Mouse (Mus musculus) kidney, adult 18-20 months (tissue): ENCODE measurements around the gene Ablim1.

Experiments used
- DNase-seq: peaks from one replicate; pipeline ENCODE4 v3.0.0; 2021

Gene Ablim1

GRCm38 (mm10) chr19:57052016-57052415 lies 262.7 kb downstream of the Ablim1 start:
- DNase-seq, result no peak

GRCm38 (mm10) chr19:57049592-57050090 lies 265.1 kb downstream of the Ablim1 start:
- no peak for DNase-seq

- DNase-seq, result peak; percentile 29
These were observed 266.9 kb downstream of the Ablim1 start for GRCm38 (mm10) chr19:57047671-57048320.

GRCm38 (mm10) chr19:57039258-57039657 lies 275.5 kb downstream of the Ablim1 start:
- DNase-seq, result no peak

GRCm38 (mm10) chr19:57036860-57037259 lies 277.9 kb downstream of the Ablim1 start:
- no peak for DNase-seq

- peak; percentile 74 for DNase-seq
These were observed 283.1 kb downstream of the Ablim1 start for GRCm38 (mm10) chr19:57031582-57031981.

GRCm38 (mm10) chr19:57029461-57029860 lies 285.3 kb downstream of the Ablim1 start:
- no peak for DNase-seq

DNA sequence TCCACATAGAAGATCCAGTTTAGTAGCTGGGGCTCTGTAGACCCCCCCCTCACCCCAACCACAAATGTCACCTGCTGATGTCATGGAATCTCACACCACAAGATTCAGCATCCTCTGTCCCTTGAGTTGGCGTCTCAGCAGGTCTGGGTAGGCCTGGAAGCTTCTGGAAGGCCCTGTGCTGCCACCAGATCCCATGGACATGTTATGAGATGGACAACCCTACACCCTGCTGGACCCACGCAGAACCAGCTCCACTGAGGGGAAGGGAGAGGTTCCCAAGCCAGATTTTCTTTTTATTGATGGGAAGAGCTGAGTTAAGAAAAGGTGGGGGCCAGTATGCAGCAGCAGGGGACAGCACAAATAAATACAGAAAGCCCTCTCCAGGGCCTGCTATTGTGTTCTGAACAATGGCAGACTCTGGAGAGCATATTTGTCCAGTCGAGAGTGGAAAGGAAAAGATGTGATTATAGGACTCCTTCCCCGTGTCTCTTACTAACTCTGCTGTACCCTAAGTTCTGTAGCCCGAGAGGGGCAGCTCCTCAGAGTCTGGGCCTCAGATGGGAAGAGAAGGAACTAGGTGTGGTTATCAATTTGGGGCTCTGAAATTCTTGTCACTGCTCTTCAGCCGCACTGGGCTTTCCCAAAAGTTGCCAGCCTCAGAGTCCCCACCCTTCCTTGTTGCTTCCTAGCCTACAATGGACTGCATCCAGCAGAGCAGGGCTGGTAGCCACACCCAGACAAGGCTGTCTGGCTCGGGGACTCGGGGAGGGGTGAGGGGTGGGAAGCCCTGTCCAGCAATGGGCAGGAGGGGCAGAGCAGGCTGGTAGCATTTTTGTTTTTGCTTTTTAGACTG lies 286.2 kb downstream of the Ablim1 start:
- DNase-seq, result peak; percentile 31

DNA sequence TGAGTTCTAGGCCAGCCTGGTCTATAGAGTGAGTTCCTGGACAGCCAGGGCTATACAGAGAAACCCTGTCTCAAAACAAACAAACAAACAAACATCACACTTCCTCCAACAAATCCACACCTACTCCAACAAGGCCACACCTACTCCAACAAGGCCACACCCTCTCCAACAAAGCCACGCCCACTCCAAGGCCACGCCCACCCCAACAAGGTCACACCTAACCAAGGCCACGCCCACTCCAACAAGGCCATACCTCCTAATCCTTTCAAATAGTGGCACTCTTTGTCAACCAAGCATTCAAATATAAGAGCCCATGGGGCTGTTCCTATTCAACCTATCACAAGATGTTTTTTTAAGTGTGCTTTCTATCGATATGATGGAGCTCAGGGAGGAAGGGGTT lies 288.2 kb downstream of the Ablim1 start:
- DNase-seq, result no peak

- DNase-seq, result no peak
These were observed 296.9 kb downstream of the Ablim1 start for GRCm38 (mm10) chr19:57017785-57018179.

GRCm38 (mm10) chr19:57016995-57017784 lies 297.5 kb downstream of the Ablim1 start:
- no peak for DNase-seq

- DNase-seq, result no peak
These were observed 299.9 kb downstream of the Ablim1 start for GRCm38 (mm10) chr19:57014808-57015207.

- no peak for DNase-seq
These were observed 301.4 kb downstream of the Ablim1 start for GRCm38 (mm10) chr19:57013271-57013677.

- no peak for DNase-seq
These were observed 302.7 kb downstream of the Ablim1 start for GRCm38 (mm10) chr19:57012068-57012467.

GRCm38 (mm10) chr19:57010064-57010463 lies 304.7 kb downstream of the Ablim1 start:
- no peak for DNase-seq

GRCm38 (mm10) chr19:57009653-57010052 lies 305.1 kb downstream of the Ablim1 start:
- DNase-seq, result no peak

GRCm38 (mm10) chr19:57007781-57008710 lies 306.7 kb downstream of the Ablim1 start, which contains the start of gene Afap1l2:
Gene Afap1l2 (minus strand): TSS chr19:57008228.
- peak; percentile 84 for DNase-seq

GRCm38 (mm10) chr19:57007291-57007690 lies 307.4 kb downstream of the Ablim1 start:
- peak; percentile 78 for DNase-seq

GRCm38 (mm10) chr19:57006841-57007240 lies 307.9 kb downstream of the Ablim1 start:
- DNase-seq, result no peak

GRCm38 (mm10) chr19:57005062-57005461 lies 309.7 kb downstream of the Ablim1 start:
- no peak for DNase-seq

- DNase-seq, result peak; percentile 60
These were observed 311.3 kb downstream of the Ablim1 start for GRCm38 (mm10) chr19:57003460-57003810.
